Mouse (Mus musculus) hindbrain, embryonic 14.5 days (tissue): Measurements from ENCODE around the gene Vgf. TPM values are rescaled to one million over a fixed set of nuclear protein-coding genes. Genes with fewer than 3 reads are reported as not detected.
A peak's percentile ranks its signal among the peaks of the same experiment; 100 is the strongest.

Experiments
- ATAC-seq: fragments of 200-750 bp; cut with Nextera tagmentation; 2 replicates; pipeline ENCODE4 v1.8.0; 2017; ENCODE audit warnings: moderate number of reproducible peaks, mild to moderate bottlenecking, moderate TSS enrichment, moderate library complexity; ENCODE audit not compliant: low FRiP score
- DNase-seq: peaks from one replicate; pipeline ENCODE4 v3.0.0-alpha.2; 2015; ENCODE audit warnings: low spot score
- H3K27ac ChIP-seq: fragments of 300-500 bp; sonication (generic); 2 replicates; pipeline ENCODE4 v1.5.1; 2014; ENCODE audit warnings: mild to moderate bottlenecking, moderate library complexity
- H3K27me3 ChIP-seq: fragments of 300-500 bp; sonication (generic); 2 replicates; pipeline ENCODE4 v1.6.1; 2014; ENCODE audit warnings: mild to moderate bottlenecking, low read length, mixed read lengths; ENCODE audit not compliant: control insufficient read depth, insufficient read depth
- H3K36me3 ChIP-seq: fragments of 300-500 bp; sonication (generic); replicated peaks from 2 replicates; pipeline ENCODE4 v1.6.1; 2014; ENCODE audit not compliant: control insufficient read depth, insufficient read depth
- H3K4me1 ChIP-seq: fragments of 300-500 bp; sonication (generic); replicated peaks from 2 replicates; pipeline ENCODE4 v1.6.1; 2014; ENCODE audit warnings: antibody characterized with exemption, low read length, mixed read lengths; ENCODE audit not compliant: control insufficient read depth, insufficient read depth
- H3K4me2 ChIP-seq: fragments of 300-500 bp; sonication (generic); replicated peaks from 2 replicates; pipeline ENCODE4 v1.6.1; 2014; ENCODE audit warnings: mild to moderate bottlenecking, moderate library complexity
- H3K4me3 ChIP-seq: fragments of 300-500 bp; sonication (generic); replicated peaks from 2 replicates; pipeline ENCODE4 v1.5.1; 2014; ENCODE audit warnings: mild to moderate bottlenecking, low read length
- H3K9ac ChIP-seq: fragments of 300-500 bp; sonication (generic); 2 replicates; pipeline ENCODE4 v1.6.1; 2014
- H3K9me3 ChIP-seq: fragments of 300-500 bp; sonication (generic); 2 replicates; pipeline ENCODE4 v1.6.1; 2016; ENCODE audit warnings: low read length; ENCODE audit not compliant: control insufficient read depth
- WGBS: fragments of 180-500 bp; shearing (Covaris S2); extraction: QIAGEN DNeasy Blood & Tissue Kit; methylation state at CpG from one replicate; pipeline ENCODE4 v1.1.7; 2014; 5-methylcytosine and 5-hydroxymethylcytosine counted together
- polyA plus RNA-seq: library from polyadenylated mRNA; unstranded; fragments of >200 nt; fragmentation: Nextera tagmentation; extraction: Ambion mirVana; gene quantifications from 2 replicates; pipeline ENCODE4 v1.2.1, GENCODE M21; 2014

The Vgf gene
- polyA plus RNA-seq, 1 experiment from 2014 or later: 7.0 TPM

DNA sequence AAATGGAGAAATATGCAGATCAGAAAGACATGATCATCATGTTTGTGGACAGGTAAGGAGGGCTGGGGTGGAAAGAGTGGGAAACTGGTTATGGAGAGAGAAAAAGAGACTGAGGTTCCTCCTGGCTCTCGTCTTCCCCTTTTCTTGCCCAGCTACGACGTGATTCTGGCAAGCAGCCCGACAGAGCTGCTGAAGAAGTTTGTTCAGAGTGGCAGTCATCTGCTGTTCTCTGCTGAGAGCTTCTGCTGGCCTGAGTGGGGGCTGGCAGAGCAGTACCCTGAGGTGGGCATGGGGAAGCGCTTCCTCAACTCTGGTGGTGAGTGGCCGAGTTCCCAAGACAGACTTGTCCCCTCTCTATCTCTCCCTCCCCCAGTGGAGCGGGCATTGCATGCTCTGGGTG lies 37.8 kb upstream of the Vgf start:
- Histone ChIP-seq H3K4me1 (peaks cover 14% of the 10 kb centered on the region), H3K27ac (no peak overlapping the region)
- no peak for ATAC-seq

DNA sequence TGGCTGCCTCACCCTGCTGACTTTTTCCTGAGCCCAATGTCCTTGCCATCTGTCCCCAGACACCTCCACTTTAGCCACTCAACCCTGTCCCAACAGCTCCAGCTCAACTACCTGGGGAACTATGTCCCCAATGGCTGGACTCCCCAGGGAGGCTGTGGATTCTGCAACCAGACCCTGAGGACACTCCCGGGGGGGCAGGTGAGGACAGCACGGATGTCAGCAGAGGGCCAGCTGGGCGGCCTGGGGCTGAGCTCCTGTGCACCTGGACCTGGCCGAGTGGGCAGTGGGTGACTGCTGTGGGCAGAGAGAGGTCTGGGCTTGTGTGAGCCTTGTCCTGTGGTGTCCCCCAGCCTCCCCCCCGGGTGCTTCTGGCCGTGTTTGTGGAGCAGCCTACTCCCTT lies 36.4 kb upstream of the Vgf start:
- WGBS: 95% methylated on average over 6 of the region's 6 CpGs
- Histone ChIP-seq H3K4me3 (no peak overlapping the region), H3K27ac (no peak overlapping the region), H3K4me2 (no peak overlapping the region), H3K4me1 (peaks cover 14% of the 10 kb centered on the region), H3K27me3 (no peaks in the 10 kb centered on the region), H3K36me3 (peaks cover 62% of the 10 kb centered on the region), H3K9ac (no peak overlapping the region), H3K9me3 (no peaks in the 10 kb centered on the region)
- DNase-seq (no peak), ATAC-seq (no peak)

More for the DNA sequence above, 37.8 kb upstream of the Vgf start:
- 72% methylated on average over 7 of the region's 7 CpGs for whole genome bisulfite sequencing
- Histone ChIP-seq H3K27me3 (no peaks in the 10 kb centered on the region), H3K9ac (peak overlapping the region; percentile 98), H3K9me3 (no peaks in the 10 kb centered on the region), H3K36me3 (peaks cover 53% of the 10 kb centered on the region), H3K4me2 (peak overlapping the region; percentile 79), H3K4me3 (peak overlapping the region; percentile 88)
- DNase-seq: peak; percentile 31

DNA sequence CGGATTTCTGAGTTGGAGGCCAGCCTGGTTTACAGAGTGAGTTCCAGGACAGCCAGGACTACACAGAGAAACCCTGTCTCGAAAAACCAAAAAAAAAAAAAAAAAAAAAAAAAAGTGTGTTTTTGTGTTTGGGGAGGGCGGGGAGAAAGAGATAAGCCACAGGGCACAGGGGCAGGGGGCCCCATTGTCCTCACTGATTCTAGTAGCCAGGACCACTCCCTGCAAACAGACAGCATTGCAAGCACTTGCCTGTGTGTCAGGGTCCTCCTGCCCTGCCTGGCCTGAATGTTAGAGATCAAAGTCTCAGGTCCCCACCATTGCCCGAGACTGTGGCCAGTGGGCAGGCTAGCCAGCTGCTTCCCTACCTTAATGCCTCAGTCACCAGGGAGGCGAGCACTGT lies 26.7 kb upstream of the Vgf start:
- Histone ChIP-seq H3K27me3 (no peaks in the 10 kb centered on the region), H3K27ac (no peak overlapping the region), H3K4me2 (no peak overlapping the region), H3K9ac (no peak overlapping the region), H3K4me1 (no peaks in the 10 kb centered on the region), H3K4me3 (no peak overlapping the region), H3K36me3 (peaks cover 24% of the 10 kb centered on the region), H3K9me3 (no peaks in the 10 kb centered on the region)
- no peak for DNase-seq
- WGBS: 82% methylated on average over 4 of the region's 5 CpGs
- no peak for ATAC-seq

DNA sequence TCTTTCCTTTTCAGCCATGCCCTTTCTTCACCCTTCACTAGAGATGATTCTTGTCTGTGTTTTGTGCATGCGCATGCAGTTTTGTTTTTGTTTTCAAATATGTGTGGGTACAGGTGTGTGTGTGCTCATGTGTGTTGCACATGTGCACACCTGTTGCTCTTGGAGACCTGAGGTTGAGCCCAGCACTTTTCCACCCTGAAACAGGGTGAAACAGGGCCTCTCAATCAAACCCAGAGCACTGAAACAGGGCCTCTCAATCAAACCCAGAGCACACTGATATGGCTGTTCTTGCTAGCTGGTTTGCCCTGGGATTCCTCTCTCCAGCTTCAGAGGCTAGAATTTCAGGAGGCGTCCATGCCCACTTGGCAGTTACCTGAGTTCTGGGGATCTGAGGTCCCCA lies 25.6 kb upstream of the Vgf start:
- Histone ChIP-seq H3K4me3 (no peak overlapping the region), H3K27me3 (no peaks in the 10 kb centered on the region), H3K27ac (no peak overlapping the region), H3K9ac (no peak overlapping the region), H3K9me3 (no peaks in the 10 kb centered on the region), H3K4me1 (no peaks in the 10 kb centered on the region), H3K36me3 (peaks cover 12% of the 10 kb centered on the region; the same call in 1 of the 2 replicates), H3K4me2 (no peak overlapping the region)
- 91% methylated on average over 2 of the region's 2 CpGs for WGBS
- DNase-seq: no peak
- no peak for ATAC-seq

DNA sequence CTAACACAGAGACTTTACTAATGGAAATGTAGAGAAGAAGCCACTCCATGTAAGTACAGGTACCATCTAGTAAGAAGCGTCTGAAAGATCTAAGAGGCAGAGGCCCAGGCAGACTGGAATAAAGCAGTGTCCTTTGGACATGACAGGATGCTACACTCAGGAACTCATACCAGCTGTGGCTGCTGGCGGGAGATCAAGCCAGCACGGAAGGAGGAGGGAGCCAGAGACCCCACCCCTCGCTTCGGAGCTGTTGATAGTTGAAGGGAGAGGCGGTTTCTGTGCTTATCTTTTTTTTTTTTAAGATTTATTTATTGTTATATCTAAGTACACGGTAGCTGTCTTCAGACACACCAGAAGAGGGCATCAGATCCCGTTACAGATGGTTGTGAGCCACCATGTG lies 18.9 kb upstream of the Vgf start:
- DNase-seq (no peak), ATAC-seq (no peak)
- H3K9me3 ChIP-seq: no peaks in the 10 kb centered on the region
- no peak overlapping the region for H3K27ac ChIP-seq
- H3K4me1 ChIP-seq: no peaks in the 10 kb centered on the region
- no peaks in the 10 kb centered on the region for H3K36me3 ChIP-seq
- H3K9ac ChIP-seq: no peak overlapping the region
- no peaks in the 10 kb centered on the region for H3K27me3 ChIP-seq
- 65% methylated on average over 8 of the region's 8 CpGs for WGBS
- H3K4me2 ChIP-seq: no peak overlapping the region
- no peak overlapping the region for H3K4me3 ChIP-seq

DNA sequence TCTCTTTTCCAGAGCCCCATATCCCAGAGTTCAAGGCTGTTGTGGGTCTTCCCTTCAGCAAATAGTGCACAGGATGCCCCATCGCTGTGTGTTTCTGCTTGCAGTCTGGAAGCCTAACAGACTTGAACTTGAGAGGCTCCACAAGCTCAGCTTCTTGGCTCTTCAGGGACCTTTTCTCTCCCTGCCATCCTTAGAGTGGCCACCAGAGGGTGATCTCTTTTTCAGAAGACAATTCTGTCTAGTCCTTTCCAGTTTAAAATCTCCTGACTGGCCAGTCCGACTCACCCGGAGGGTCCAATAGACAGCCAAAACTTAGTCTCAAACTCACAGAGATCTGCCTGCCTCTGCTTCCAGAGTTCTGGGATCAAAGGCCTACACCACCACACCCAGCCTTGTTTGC lies 16.2 kb upstream of the Vgf start:
- no peak for ATAC-seq
- DNase-seq: peak; percentile 70
- WGBS: 31% methylated on average over 3 of the region's 3 CpGs

DNA sequence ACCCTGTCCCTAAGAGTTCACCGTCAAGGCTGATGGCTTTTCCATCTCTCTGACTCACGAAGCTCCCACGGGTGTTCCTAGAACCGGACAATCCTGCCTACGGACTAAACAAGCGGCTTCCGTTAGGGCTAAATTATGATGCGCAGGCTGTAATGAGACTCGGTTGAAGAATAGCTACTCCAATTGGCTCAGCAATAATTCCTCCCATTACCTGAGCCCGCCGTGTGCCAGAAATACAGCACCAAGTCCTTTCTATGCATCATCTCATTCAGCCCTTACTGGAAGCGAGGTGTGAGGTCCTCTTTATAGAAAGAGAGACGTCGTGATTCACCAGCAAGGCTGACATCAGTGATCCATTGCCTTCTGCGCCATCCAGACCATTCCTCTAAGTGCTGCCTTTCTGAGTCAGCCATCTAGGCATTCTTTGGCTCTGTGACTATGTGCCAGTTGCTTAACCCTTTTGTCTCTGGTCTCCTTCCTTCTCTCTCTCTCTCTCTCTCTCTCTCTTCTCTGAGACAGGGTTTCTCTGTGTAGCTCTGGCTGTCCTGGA lies 13.7 kb upstream of the Vgf start:
- ATAC-seq: no peak

More for the DNA sequence above, 16.2 kb upstream of the Vgf start:
- Histone ChIP-seq H3K27ac (no peak overlapping the region), H3K4me1 (no peaks in the 10 kb centered on the region), H3K9me3 (no peaks in the 10 kb centered on the region), H3K4me3 (no peak overlapping the region), H3K4me2 (no peak overlapping the region), H3K27me3 (no peaks in the 10 kb centered on the region), H3K9ac (no peak overlapping the region), H3K36me3 (no peaks in the 10 kb centered on the region)

DNA sequence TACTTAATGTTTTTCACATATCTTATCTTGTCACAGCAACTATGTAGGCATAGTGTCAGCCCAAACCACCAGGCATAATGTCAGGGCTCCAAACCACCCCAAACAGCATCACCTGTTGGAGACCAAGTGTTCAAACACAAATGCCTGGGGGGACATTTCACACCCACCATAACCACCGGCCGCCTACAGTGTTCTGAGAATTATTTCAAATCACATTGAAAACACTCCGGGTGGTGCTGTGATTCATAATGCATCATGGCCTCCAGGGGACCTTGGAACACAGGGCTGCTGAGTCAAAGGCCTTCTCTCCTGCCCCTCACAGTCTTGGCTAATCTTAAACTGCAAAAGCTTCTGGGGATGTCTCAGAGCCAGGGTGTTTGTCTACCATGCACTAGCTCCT lies 10.3 kb upstream of the Vgf start:
- Histone ChIP-seq H3K27me3 (no peaks in the 10 kb centered on the region), H3K9me3 (no peaks in the 10 kb centered on the region), H3K4me3 (no peak overlapping the region), H3K36me3 (no peaks in the 10 kb centered on the region), H3K27ac (no peak overlapping the region), H3K4me1 (no peaks in the 10 kb centered on the region), H3K9ac (no peak overlapping the region), H3K4me2 (no peak overlapping the region)
- WGBS: 94% methylated on average over 3 of the region's 3 CpGs
- ATAC-seq (no peak), DNase-seq (no peak)

More for the DNA sequence above, 13.7 kb upstream of the Vgf start:
- Histone ChIP-seq H3K27ac (no peak overlapping the region), H3K4me2 (no peak overlapping the region), H3K9me3 (no peaks in the 10 kb centered on the region), H3K36me3 (no peaks in the 10 kb centered on the region), H3K27me3 (no peaks in the 10 kb centered on the region), H3K4me1 (no peaks in the 10 kb centered on the region), H3K4me3 (no peak overlapping the region), H3K9ac (no peak overlapping the region)
- 76% methylated on average over 15 of the region's 15 CpGs for WGBS
- DNase-seq: no peak

DNA sequence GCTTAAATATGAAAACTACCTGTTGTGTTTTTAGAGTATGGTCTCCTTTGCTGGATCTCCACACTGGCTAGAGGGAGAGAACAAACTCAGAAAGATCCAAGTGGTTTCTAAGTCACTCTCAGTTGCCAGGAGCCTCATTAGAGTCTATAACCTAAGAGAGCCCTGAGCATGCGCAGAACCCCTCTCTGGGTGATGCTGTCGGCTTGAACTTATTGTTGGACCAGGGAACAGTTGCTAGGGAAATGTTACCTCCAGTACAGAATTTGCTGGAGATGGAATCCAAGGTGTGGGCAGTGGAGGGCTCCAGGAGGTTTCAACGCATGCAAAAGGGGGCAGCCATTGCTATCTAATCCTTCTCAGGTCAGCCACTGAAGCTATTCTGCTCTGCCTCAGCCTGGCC lies 1.9 kb upstream of the Vgf start:
- H3K9me3 ChIP-seq: no peaks in the 10 kb centered on the region
- ATAC-seq (no peak), DNase-seq (no peak)
- H3K9ac ChIP-seq: no peak overlapping the region
- H3K27me3 ChIP-seq: peaks cover 53% of the 10 kb centered on the region
- no peak overlapping the region for H3K4me2 ChIP-seq
- no peak overlapping the region for H3K27ac ChIP-seq
- WGBS: 52% methylated on average over 3 of the region's 3 CpGs
- no peaks in the 10 kb centered on the region for H3K36me3 ChIP-seq
- H3K4me3 ChIP-seq: no peak overlapping the region
- H3K4me1 ChIP-seq: peaks cover 5% of the 10 kb centered on the region; the same call in 1 of the 2 replicates

DNA sequence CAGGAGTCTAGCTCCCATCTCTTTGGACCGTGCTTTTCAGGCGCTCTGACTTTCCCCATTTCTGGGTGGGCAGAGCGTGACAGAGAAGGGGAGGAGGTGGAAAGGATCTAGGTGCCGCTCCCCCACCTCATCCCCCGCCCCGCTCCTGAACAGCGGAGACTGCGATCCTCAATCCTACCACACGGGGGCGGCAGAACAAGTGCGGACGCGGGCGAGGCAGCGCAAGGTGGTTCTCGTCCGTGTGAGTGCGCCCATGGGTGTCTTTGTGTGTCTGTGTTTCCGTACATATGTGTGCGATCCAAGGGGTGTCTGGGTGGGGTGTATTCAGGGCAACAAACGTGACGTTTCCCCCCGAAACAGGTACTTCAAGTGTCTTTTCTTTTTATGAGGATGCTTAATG lies 1.1 kb upstream of the Vgf start:
- under 1% methylated on average over 23 of the region's 23 CpGs for WGBS
- Histone ChIP-seq H3K36me3 (no peaks in the 10 kb centered on the region), H3K9me3 (no peaks in the 10 kb centered on the region), H3K4me2 (peak overlapping the region; percentile 46), H3K27ac (no peak overlapping the region), H3K4me1 (peaks cover 5% of the 10 kb centered on the region; the same call in 1 of the 2 replicates), H3K9ac (no peak overlapping the region), H3K4me3 (peak overlapping the region; percentile 23), H3K27me3 (peaks cover 58% of the 10 kb centered on the region)
- ATAC-seq (no peak), DNase-seq (peak; percentile 87)
